Mouse (Mus musculus): Measurements from ENCODE around the gene Cxadr. TPM values are rescaled to one million over a fixed set of nuclear protein-coding genes. Genes with fewer than 3 reads are reported as not detected.

Gene Cxadr
- total RNA-seq (2021), result 10 to 100 TPM; 27.6 to 30.6 TPM

DNA sequence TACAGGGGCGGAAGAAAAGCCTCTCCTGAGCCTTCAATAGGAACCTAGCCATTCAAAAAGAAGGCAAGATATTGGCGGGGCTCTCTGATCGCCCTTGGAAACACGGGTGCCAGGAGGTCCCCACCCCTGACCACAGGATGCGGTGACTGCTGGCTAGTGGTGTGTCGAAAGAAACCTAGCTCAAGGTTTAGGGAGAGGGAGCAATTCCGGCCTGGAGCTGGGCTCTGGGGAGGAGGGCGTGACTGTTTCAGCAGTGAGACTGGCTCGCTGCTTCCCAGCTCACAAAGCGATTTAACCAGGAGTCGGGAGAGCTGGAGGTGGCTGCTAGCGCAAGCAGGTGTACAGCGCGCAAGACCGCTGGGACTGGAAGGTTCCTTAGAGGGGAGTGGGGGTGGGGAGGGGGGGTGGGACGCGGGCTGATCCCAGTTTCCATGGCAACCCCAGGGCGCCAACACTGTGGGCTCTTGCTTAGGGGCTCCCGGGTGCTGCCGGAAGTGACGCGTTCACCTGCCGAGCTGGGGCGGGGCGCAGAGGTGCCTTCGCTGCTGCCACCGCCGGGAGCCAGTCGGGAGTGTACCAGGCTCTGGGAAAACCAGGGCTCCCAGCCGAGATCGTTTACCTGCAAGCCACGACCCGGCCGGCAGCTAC is at the start of gene Cxadr:
TSS of gene Cxadr (plus strand) at position 307 of the 648 bp plus-strand sequence.
- intact Hi-C loops (cut with DNase I), result loop anchor here (5.0 kb wide), 2 partner anchors 64 to 79 kb away; no protein-coding TSS in a partner anchor

DNA sequence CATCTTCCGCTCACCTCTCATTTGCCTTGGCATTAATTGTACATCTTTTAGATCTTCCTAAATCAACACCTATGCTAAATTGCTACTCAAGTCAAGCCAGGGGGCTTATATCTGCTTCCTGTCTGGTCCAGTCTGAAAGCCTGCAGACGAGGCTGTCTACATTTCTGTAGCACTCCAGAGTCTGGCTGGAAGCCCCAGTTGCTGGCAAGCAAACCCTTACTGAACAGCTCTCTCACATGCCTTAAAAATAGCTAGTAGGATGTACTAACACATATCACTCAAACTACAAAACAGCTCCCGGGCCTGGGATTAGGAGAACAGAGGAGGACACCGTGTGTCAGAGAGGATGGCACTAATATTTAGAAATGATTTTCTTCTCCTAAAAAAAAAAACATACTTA is 42.3 kb upstream of the Cxadr start:
- intact Hi-C loops (cut with DNase I), result no loop called here
- peak in 1 of 2 experiments; percentile 11 for DNase-seq (ENCODE audit: low spot score in 2 of 2)

More for the DNA sequence above, at the start of gene Cxadr:
- DNase-seq (ENCODE audit: low spot score in 2 of 2), result peak; percentile 81 to 88

DNA sequence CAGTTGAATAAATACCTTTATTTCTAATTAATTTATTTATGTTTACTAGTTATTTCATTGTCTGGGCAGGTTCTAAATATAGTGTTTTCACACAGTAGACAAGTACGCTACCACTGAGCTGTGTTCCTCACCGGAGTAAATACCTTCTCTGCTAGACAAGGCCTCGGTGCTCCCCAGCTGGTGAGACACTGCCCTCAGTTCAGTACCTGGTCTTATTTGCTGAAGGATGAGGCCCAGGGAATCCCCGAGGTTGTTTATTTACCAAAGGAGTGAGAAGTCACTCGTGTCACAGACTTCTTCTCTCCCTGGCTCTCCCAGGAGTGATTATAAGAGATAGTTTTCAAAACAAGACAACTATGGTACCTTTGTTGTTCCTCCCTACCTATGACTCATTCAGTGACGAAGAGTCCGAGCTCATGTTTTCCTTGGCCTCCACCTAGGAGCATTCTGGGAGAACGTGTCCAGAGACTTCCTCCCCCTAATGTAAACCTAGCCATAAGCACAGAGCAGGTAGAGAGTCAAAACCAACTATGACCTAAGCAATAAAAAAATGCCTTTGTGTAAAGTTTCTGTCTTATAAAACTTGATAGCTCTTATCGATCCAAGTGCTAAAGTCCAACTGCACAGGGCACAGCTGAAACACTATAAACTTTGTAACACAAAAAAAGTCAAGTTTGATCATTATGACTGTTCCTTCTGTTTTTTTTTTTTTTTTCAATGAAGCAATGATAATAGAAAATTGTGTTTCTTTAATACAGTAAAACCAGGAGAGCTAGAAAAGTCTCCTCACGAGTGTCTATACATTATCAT is 41.0 kb upstream of the Cxadr start:
- intact Hi-C loops (cut with DNase I), result no loop called here
- no peak for DNase-seq (ENCODE audit: low spot score in 2 of 2)

DNA sequence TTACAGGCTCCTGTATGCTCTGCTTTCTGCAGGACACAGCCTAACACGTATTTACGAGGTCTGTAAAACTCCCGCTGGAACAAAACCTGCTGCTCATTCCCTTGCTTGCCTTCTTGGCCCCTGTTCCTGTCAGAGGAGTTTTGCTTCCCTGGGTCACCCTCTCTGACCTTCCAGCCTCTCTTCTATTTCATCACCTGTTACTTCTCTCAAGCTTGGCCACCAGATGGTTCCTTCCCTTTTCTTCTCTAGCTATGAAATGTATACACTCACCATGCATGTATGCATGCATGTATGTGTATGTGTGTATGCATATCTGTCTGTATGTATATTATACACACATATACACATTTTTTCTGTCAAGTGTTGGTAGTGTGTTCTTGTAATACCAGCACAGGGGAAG is 39.8 kb upstream of the Cxadr start:
- intact Hi-C loops (cut with DNase I), result no loop called here
- DNase-seq (ENCODE audit: low spot score in 2 of 2), result no peak

DNA sequence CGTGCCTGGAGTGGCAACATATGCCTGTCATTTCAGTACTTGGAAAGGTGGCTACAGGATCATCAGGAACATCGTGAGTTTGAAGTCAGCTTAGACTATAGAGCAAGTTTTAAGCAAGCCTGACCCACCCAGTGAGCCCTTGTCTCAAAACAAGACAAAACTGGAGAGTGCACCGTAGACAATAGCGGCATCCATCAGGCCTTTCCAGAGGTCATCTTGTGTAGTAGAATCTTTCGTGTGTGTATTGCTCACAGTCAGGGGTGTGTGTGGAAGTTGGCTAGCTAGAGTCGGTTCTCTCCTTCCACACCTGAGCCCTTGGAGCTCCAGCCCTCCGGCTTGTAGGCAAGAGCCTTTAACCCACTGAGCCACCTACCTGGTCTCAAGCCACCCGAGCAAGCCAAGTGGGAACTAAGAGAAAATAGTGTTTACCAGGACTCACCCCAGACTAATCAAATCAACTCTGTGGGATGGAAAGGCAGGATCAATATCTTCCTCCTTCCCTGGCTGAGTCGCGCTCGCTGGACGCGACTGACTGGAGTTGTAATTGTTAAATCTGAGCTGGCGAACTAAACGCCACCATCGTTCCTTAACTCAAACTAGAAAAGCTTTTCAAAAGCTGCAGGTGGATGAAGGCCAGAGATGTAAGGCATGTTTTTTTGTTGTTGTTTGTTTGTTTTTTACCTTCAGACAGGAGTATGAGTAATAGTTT is 36.7 kb upstream of the Cxadr start:
- no peak for DNase-seq (ENCODE audit: low spot score in 2 of 2)
- intact Hi-C loops (cut with DNase I), result no loop called here

DNA sequence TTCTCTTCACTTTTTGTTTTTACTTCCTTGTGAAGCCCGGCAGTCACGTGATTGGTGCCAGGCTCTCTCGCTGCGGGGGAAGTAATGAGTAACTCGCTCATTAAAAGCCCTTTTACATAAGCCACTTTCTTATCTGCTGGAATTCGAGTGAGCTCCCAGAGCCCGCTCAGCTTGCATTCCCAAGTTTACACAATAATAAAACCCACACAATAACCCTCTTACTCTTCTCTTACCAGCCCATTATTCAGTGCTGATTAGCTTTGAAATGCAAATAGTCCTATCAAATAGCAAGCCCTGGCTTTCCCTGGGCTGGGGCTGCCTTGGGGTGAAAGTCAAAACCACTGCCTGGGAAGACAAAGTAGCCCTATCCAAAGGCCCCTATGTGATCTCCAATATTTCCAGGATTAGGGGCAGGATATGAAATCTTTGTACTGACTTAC is 36.1 kb upstream of the Cxadr start:
- peak; percentile 18 to 36 for DNase-seq (ENCODE audit: low spot score in 2 of 2)
- intact Hi-C loops (cut with DNase I), result no loop called here

DNA sequence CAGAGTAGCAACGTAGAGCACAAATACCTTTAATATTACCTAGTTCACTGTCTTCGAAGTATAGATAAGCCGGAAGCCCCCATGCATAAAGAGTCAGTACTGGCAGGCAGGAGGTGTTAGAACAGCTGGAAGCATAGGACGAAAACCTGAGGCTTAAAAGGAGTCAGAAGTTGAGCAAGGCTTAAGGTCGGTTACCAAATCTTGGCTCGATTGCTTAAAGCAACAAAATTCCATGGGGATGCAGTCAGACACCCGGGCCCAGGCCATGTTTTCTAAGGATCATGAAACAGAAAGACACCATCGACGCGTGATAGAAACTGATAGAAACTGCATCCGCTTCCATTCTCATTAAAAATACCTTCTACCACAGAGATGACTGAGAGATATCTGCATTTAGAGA is 35.5 kb upstream of the Cxadr start:
- DNase-seq (ENCODE audit: low spot score in 2 of 2), result no peak
- intact Hi-C loops (cut with DNase I), result no loop called here

DNA sequence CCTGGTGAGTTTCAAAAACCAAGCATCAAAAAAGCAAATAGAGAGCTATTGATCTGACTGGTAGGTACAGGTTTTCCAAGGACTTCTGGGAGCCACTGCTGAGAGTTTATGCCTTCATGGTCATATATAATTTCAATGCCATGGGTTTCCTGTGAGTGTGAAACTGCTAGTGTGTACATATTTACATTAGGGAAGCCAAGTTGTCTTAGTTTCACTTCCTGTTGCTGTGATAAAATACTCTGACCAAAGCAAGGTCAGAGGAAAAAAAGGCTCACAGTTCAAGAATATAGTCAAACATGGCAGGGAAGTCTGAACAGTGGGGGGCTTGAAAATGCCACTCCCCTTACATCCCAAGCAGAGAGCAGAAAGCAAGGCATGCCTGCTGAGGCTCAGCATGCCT is 33.8 kb upstream of the Cxadr start:
- no peak for DNase-seq (ENCODE audit: low spot score in 2 of 2)
- intact Hi-C loops (cut with DNase I), result no loop called here

DNA sequence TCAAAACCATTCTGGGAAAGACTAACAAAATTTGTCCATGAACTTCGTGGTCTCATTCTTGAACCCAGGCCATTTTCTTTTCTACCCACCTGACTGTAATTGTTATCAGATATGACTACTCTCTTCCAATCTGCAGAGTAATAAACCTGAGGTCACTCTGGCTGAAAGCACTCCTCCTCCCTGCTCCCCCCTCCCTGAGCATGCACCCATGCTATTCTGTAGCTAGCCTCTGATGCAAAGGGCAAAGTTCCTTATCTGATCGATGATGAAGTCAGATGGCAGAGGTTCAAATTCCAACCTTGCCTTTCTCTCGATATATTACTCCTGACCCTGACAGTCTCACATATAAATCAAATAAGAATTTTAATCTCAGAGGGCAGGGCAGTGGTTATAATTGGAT is 33.1 kb upstream of the Cxadr start:
- DNase-seq (ENCODE audit: low spot score in 2 of 2), result no peak
- intact Hi-C loops (cut with DNase I), result no loop called here

DNA sequence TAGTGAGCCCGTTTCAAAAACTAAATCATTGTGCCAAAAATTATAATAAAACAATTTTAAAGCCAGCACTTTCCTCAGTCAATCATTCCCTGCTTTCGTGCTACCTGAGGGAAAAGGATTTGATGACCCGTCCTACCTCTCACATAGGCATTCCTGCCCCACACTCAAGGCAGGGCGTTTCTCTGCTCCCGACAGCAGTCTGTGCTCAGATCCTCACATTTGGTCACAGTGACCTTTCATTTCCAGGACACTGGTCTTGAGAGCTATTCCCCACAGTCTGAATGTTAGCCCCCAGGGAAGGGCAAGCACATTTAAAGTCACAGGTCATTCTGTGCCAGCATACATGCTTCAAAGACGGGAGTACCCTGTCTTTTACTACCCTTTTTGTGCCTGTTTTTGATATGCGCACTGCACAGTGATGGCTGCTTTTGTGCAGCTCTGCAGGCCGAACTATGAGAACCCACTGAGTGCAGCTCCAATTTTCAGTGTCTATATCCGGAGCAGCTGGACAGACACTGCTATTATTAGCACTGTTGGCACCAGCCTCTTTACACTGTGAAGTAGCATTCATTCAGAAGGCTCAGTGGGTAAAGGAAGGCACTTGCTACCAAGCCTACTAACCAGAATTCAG is 26.3 kb upstream of the Cxadr start:
- DNase-seq (ENCODE audit: low spot score in 2 of 2), result peak; percentile 13 to 17
- intact Hi-C loops (cut with DNase I), result no loop called here

DNA sequence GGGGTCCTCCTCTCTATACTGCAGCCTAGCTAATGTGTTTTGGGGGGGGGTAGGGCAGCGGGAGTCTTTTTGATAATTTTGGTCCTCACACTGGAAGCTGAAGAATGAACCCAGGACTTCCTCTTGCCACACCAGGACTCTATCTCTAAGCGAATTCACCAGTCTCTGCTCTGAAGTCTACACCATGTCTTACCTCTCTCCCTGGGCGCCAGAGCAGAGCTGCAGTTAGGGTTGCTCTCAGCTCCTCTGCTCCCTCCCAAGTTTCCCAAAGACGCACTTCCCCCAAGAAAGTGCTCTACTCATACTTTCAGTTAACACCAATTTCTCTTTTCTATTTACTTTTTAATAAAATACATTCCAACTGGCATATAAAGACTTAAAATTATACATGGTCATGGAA is 23.7 kb upstream of the Cxadr start:
- no peak for DNase-seq (ENCODE audit: low spot score in 2 of 2)
- intact Hi-C loops (cut with DNase I), result no loop called here

DNA sequence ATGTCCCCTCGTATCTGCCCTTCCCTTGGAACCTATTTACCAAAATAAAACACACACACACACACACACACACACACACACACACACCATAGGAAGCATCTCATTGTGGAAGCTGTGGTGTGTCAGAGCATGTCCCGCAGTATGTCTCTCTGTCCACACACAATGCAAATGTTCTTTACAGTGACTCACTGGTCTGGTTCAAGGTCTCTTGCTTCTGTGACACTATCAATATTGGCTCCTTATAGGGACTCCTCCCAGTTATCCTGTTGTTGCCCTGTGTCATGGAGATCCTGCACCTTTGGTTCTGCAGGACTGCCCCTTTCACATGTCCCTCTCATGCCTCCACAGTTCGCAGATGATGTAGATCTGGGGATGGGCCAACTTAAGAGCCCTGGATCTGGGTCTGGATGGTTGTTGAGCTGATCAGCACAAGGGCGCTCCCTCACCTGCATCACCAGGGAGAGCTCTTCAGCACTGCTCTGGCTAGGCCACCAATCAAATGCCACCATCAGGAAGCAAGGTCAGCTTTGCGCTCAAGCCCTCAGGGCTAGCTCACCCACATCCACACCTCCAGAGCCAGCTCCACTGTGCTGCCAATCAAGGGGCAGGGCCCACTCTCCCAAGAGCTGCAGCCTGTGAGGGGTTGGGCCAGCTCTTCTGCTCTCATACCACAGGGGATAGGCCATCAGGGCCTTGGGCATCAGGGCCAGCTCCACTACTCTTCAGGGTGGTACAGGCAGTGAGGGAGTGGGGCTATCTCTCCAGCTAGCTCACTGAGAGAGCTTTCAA is 21.0 kb upstream of the Cxadr start:
- DNase-seq (ENCODE audit: low spot score in 2 of 2), result no peak
- intact Hi-C loops (cut with DNase I), result no loop called here

DNA sequence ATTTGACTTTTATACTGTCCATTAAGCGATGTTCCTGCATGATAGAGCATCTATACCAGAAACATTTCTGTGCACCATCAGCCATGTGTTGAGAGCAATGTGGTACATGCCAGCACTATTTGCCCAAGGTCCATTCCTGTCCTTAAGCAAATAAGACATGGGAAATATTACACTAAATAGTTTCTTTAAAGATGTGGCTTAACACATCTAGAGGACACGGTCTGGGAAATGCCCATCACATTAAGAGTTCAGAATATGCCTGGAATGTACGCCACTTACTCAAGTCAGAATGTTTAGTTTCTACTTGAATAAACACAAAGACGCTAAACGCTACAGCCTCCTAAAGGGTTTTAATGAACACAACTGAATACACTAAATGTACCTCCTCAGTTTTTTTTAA is 18.1 kb upstream of the Cxadr start:
- no peak for DNase-seq (ENCODE audit: low spot score in 2 of 2)
- intact Hi-C loops (cut with DNase I), result no loop called here

DNA sequence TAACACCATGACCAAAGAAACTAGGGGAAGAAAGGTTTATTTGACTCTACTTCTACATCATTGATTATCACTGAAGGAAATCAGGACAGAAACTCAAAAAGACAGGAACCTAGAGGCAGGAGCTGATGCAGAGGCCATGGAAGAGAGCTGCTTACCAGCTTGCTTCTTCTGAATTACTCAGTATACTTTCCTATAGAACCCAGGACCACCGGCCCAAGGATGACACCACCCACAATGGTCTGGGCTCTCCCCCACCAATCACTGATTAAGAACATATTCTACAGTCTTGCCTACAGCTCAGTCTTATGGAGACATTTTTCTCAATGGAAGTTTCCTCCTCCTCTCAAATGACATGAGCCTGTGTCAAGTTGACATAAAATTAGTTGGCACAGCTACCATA is 7.2 kb upstream of the Cxadr start:
- intact Hi-C loops (cut with DNase I), result no loop called here
- DNase-seq (ENCODE audit: low spot score in 2 of 2), result no peak

DNA sequence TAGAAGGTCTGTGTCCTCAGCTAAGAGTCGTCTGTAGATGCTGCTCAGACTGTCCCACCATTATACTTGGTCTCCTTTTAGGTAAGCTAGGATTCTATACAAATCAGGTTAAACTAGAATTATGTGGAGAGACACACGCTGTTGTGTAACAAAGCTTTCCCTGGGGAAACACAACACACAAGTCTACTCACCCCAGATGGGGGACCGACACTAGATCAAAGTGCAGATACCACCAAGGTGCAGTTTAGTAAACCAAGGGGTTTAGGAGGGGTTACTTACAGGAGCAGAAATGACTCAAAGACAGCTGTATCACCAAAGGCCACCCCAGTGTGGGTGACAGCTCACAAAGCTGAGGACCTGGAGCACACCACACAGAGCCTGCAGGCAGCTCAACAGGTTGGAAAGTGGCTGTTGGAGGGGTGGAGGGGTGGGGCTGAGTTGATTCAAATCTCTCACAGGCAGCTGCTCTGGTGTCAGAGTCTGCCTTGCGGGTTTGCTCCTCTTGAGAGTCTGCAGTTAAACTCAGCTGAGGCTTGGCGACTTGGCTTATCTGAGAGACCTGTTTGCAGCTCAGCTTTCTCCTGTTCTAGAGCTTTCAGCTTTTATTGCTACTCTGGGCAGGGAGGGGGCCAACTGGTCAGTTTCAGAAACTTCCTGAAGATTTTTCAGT is 6.5 kb upstream of the Cxadr start:
- DNase-seq (ENCODE audit: low spot score in 2 of 2), result no peak
- intact Hi-C loops (cut with DNase I), result no loop called here

DNA sequence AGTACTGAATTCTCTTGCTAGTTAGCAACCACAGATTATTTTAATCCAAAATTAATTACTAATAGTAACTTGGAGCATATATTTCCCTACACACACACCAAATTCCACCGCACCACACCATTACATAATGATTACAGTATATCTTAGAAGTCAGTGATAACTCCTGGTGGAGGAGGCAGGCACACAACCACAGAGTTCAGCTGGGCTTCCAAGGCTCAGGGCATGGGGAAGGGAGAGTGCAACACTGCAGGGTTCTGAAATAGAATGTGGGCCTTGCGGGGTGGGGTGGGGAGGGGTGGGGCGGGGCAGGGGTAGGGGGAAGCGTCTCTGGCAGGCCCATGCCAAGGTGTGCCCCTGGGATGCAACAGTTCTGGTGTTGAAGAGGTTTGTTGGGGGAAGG is 5.7 kb upstream of the Cxadr start:
- DNase-seq (ENCODE audit: low spot score in 2 of 2), result no peak

DNA sequence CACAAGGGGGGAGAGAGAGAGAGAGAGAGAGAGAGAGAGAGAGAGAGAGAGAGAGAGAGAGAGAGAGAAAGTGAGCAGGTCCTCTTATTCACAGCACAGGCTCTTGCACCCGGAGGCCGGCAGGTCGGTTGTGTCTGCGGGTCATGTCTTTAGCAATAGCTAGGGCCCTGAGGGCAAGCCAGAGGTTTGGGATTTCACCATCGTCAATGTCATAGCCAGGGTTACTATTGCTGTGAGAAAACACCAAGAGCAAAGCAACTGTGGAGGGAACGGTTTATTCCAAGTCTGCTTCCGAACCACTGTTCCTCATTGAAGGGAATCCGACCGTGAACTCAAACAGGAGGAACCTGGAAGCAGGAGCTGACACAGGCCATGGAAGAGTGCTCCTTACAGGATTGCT is 5.2 kb upstream of the Cxadr start:
- intact Hi-C loops (cut with DNase I), result no loop called here
- no peak for DNase-seq (ENCODE audit: low spot score in 2 of 2)

More for the DNA sequence above, 5.7 kb upstream of the Cxadr start:
- intact Hi-C loops (cut with DNase I), result no loop called here

DNA sequence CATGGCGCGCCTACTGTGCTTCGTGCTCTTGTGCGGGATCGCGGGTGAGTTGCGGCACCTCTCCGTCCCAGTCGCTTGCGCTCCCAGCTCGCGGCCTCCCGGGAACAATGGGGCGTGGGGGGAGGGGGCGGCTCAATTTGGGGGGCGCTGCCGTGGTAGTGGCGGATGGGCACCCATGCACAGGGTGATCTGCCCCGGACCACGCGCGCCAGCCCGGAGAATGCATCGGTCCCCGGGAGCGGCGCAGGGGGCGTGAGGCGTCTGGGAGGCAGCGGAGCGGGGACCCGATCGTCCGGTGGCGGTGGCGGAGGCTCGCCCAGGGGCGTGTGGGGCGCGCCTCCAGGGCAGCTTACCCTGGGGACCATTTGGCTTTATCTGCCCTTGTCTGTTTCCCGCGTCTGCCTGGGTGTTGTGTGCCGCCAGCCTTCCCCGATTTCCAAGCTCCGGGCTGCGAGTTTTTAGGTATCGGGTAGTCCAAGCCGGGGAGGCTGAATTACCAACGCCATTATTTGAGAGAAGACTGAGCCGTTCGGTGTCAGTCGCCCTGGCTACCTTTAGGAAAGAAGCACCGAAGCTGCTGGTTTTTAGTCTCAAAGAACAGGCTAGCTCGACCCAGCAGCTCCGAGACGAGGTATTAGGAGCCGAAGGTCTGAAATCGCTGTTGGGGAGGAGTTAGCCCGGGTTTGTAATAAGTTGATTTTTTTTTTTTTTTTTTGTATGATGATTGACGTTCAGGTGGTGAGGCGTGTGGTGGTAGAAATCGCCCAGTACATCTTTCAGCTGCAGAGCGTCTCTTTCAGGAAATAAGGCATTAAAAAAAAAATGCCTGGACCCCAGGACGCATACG is 765 bp downstream of the Cxadr start:
- intact Hi-C loops (cut with DNase I), result loop anchor here (5.0 kb wide), 2 partner anchors 65 to 80 kb away; no protein-coding TSS in a partner anchor
- peak in 1 of 2 experiments; percentile 34 for DNase-seq (ENCODE audit: low spot score in 2 of 2)
